Mouse (Mus musculus) testis, adult 2 months (tissue): ENCODE results near the gene Camkv.
A peak's percentile ranks its signal among the peaks of the same experiment; 100 is the strongest.

ENCODE experiments used
- CTCF ChIP-seq: fragments of 200-500 bp; IDR thresholded peaks from 2 replicates; pipeline ENCODE4 v1.5.1; 2012; ENCODE audit warnings: low read depth, mild to moderate bottlenecking, inconsistent platforms, low read length, moderate library complexity; ENCODE audit not compliant: control insufficient read depth, insufficient read depth, insufficient replicate concordance
- POLR2A ChIP-seq: fragments of 200-500 bp; IDR thresholded peaks from 2 replicates; pipeline ENCODE4 v1.6.1; 2012; ENCODE audit warnings: low read depth, mild to moderate bottlenecking, inconsistent platforms, low read length, moderate library complexity; ENCODE audit not compliant: control insufficient read depth

GRCm38 (mm10) chr9:107906967-107907800 is 28.3 kb upstream of the Camkv start:
- TF ChIP-seq POLR2A: 0 out of 2 replicates have a peak, but pooled peaks have one; percentile 16
- no peak for TF ChIP-seq CTCF
